Mouse (Mus musculus) olfactory bulb, adult 2 months (tissue): ENCODE measurements around the gene Frmpd3. TPM values are rescaled to one million over a fixed set of nuclear protein-coding genes. Genes with fewer than 3 reads are reported as not detected.
A peak's percentile ranks its signal among the peaks of the same experiment; 100 is the strongest.

Experiments
- H3K27ac ChIP-seq: fragments of 200-500 bp; 2 replicates; pipeline ENCODE4 v1.5.1; 2012; ENCODE audit warnings: low read depth, low read length; ENCODE audit not compliant: insufficient read depth
- H3K4me1 ChIP-seq: fragments of 200-500 bp; 2 replicates; pipeline ENCODE4 v1.6.1; 2012; ENCODE audit warnings: low read length; ENCODE audit not compliant: control insufficient read depth, insufficient read depth
- H3K4me3 ChIP-seq: fragments of 200-500 bp; 2 replicates; pipeline ENCODE4 v1.5.1; 2012; ENCODE audit warnings: mild to moderate bottlenecking, low read depth, low read length, moderate library complexity; ENCODE audit not compliant: insufficient read depth
- CTCF ChIP-seq: fragments of 200-500 bp; IDR thresholded peaks from 2 replicates; pipeline ENCODE4 v1.5.1; 2012; ENCODE audit warnings: low read depth, mild to moderate bottlenecking, low read length, moderate library complexity; ENCODE audit not compliant: insufficient read depth
- POLR2A ChIP-seq: fragments of 200-500 bp; IDR thresholded peaks from 2 replicates; pipeline ENCODE4 v1.6.1; 2012; ENCODE audit warnings: mild to moderate bottlenecking, low read depth, low read length, moderate library complexity; ENCODE audit not compliant: insufficient read depth
- WGBS: fragments of 180-500 bp; shearing (Covaris S2); methylation state at CpG from one replicate; pipeline ENCODE4 v1.1.7; 2018; 5-methylcytosine and 5-hydroxymethylcytosine counted together
- polyA plus RNA-seq: library from polyadenylated mRNA; stranded (reverse); fragments of >200 nt; gene quantifications from 2 replicates; pipeline ENCODE4 v1.2.4, GENCODE M21; 2012; ENCODE audit warnings: low replicate concordance; ENCODE audit not compliant: missing spikeins, insufficient read depth, insufficient read length

The Frmpd3 gene
- polyA plus RNA-seq, 1 experiment, result not detected

DNA sequence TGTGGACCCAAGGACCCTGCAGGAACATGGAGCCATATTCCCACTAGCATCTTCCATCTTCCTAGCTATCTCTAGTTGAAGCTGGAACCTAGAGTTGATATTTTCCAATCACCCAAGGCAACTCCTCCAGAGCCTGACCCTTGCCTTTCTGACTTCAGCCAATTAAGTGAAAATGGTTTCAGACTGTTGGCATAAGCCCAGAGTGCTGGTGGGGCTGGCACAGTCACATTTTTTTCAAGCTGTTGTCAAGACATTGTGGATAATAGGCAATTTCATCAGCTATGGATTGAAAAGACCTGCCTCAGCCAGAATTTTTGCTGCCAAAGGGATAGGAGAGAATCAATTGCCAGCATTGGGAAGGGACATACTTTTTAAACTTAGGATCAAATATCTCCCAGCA lies 95.8 kb downstream of the Frmpd3 start:
- TF ChIP-seq CTCF, result no peak
- TF ChIP-seq POLR2A, result no peak
- Histone ChIP-seq H3K27ac (no peak overlapping the region), H3K4me1 (no peaks in the 10 kb centered on the region), H3K4me3 (no peak overlapping the region)

DNA sequence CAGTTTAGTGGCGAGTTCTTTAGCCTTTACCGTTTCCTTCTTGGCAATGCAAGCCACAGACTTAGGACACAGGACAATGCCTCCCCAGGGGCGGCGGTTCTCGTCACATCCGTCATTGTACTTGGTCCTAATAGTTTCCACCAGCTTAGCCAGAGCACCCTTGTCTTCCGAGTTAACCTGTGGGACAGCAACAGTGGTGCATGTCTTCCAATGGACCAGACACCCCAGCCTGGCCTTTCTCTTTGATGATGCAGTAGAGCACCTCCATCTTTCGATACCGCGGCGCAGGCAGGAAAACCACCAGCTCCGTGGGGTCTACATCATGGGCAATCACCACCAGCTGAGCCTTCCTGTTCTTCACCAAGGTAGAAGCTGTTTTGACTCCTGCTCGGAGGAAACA lies 103.5 kb downstream of the Frmpd3 start:
- no peaks in the 10 kb centered on the region for H3K4me1 ChIP-seq
- 82% methylated on average over 13 of the region's 13 CpGs for WGBS
- no peak overlapping the region for H3K4me3 ChIP-seq
- TF ChIP-seq CTCF (no peak), POLR2A (no peak)
- no peak overlapping the region for H3K27ac ChIP-seq

DNA sequence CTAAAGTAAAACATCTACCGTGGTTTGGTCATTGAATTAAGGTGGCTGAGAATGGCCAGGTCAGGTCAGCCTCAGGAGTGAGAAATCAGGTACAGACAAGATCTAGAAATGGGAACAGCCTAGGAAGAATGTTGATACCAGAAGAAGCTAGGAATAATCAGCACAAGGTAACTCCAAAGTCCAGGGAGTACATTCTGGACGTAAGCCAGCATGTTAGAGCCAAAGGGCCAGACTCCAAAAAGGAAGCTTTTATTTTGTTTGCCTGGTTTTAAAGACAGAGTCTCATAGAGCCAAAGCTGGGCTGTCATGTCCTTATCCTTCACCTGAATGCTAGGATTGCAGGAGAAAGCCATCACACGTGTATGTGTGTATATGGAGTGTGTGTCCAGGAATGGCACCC lies 108.0 kb downstream of the Frmpd3 start:
- H3K4me3 ChIP-seq, result no peak overlapping the region
- 74% methylated on average over 3 of the region's 3 CpGs for WGBS
- no peak overlapping the region for H3K27ac ChIP-seq
- H3K4me1 ChIP-seq, result no peaks in the 10 kb centered on the region
- no peak for TF ChIP-seq CTCF
- no peak for TF ChIP-seq POLR2A

DNA sequence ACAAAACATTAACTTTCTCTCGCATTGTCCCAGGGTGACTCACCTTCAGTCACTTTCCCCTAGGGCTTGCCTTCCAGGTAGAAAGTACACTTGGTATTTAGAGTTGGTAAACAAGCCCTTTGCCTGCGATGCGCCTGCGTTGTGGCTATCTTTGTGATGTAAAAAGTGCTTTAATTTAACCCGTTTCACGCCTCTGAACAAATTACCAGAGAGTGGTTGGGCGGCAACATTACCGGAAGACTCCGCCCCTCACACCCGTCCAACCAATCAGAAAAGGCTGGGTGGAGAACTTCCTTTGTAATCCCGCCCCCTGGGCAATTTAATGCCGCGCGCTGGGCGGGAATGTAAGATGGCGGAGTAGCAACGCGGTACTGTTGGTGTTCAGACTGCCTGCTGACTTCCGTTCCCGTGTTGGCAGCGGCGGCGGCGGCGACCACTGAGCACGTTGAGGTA lies 114.2 kb downstream of the Frmpd3 start, which contains the start of gene Prps1:
Gene Prps1, plus strand, starts transcription at position 335 of the 453 bp plus-strand sequence.
- Histone ChIP-seq H3K4me3 (peak within 1 kb of the TSS; percentile 83), H3K4me1 (no peaks in the 10 kb centered on the region), H3K27ac (peak within 1 kb of the TSS; percentile 82)
- TF ChIP-seq POLR2A, result peak; percentile 69
- no peak for TF ChIP-seq CTCF
- 19% methylated on average over 26 of the region's 26 CpGs for WGBS

DNA sequence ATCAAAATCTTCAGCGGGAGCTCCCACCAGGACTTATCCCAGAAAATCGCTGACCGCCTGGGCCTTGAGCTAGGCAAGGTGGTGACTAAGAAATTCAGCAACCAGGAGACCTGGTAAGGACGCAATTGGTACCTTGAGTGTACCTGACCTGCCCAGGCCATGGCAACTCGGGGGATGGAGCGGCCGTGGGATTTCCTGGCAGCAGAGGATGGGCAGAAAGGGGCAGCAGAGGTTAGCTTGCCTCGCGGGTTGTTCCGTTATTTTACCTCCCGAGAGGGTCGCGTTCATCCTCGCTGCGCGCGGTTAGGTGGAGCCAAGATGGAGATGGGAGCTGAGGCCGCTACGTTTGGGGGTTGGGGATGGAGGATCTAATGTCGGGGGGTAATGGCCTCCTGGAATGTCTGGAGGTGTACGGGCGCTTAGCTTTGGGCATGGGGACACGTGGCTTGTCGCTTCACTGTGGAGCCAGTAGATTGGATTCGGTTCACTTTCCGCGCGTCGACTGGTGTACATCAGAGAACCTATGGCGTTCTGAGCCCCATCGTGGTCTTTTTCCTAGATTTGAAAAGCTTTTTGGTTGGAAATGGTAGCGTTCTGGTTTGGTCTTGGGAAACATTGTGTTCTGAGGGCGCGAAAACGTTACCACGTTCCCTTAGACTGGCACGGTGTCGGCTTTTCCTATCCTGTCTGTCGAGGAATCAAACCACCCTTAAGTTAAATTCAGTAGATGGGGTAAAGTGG lies 114.9 kb downstream of the Frmpd3 start:
- WGBS, result 16% methylated on average over 39 of the region's 39 CpGs
- Histone ChIP-seq H3K4me3 (peak overlapping the region; percentile 83), H3K4me1 (no peaks in the 10 kb centered on the region), H3K27ac (peak overlapping the region; percentile 82)
- TF ChIP-seq CTCF (no peak), POLR2A (no peak; the same call in 1 of the 2 replicates)

DNA sequence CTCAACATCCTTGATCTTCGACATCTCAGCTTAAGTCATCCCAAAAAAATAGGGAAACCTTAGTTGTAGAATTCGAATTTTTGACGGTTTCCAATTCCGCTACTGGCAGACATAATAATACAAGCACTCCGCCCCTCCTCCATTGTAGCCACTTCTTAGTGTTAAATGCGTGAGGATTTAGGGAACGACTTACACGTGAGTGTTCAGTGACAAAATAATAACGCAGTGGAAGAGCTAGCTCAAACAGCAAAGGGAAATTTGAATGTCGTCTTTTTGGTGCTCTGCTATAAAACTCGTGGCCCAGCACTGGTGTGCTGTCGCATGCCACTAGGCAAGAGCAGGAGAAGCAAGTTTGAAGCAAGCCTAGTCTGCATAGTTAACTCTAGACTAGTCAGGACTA lies 115.4 kb downstream of the Frmpd3 start:
- H3K4me3 ChIP-seq, result peak overlapping the region; percentile 83
- TF ChIP-seq CTCF (no peak), POLR2A (no peak)
- WGBS, result 20% methylated on average over 12 of the region's 12 CpGs
- H3K27ac ChIP-seq, result no peak overlapping the region
- no peaks in the 10 kb centered on the region for H3K4me1 ChIP-seq

DNA sequence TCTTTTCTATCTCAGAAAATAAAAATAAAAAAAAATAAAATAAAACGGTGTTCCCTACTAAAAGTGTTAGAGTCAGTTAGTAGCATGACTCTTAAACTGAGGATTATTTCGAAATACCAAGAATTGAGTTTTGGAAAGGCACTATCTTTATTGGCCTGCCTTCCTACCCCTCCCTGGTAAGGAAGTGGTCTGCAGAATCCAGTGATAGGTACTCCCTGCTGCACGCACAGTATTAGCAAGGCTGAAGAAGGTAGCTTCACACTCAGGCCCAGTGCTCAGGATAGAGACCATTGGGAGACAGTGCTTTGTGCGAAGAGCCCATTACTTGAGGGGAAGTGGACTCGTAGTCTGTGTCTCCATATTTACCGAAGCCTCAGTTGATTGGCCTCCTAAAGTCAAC lies 136.2 kb downstream of the Frmpd3 start:
- TF ChIP-seq POLR2A (no peak), CTCF (no peak)
- 91% methylated on average over 6 of the region's 6 CpGs for WGBS
- H3K27ac ChIP-seq, result no peak overlapping the region
- H3K4me1 ChIP-seq, result no peaks in the 10 kb centered on the region
- no peak overlapping the region for H3K4me3 ChIP-seq

DNA sequence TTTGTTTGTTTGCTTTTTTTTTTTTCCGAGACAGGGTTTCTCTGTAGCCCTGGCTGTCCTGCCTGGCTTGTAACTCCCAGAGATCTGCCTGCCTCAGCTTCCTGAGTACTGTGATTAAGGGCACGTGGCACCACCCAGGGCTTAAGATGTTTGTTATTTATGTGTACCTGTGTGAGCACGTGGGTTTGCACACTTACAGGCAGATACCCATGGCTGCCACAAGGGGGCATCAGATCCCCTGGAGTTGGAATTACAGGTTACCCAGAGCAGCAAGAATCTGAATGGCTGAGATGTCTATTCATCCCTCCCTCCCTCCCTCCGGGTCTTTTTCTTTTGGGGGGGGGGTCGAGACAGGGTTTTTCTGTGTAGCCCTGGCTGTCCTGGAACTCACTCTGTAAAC lies 137.1 kb downstream of the Frmpd3 start:
- WGBS, result 46% methylated on average over 5 of the region's 5 CpGs
- no peak for TF ChIP-seq POLR2A
- no peak for TF ChIP-seq CTCF
- H3K4me1 ChIP-seq, result no peaks in the 10 kb centered on the region
- H3K4me3 ChIP-seq, result no peak overlapping the region
- no peak overlapping the region for H3K27ac ChIP-seq

Other genes starting within 250 kb of the Frmpd3 start
- gene Prps1, start 114.3 kb downstream of the Frmpd3 start, polyA plus RNA-seq, result not detected in 2 replicates